Mouse (Mus musculus): ENCODE results near the gene Hoxb8.

Gene Hoxb8

DNA sequence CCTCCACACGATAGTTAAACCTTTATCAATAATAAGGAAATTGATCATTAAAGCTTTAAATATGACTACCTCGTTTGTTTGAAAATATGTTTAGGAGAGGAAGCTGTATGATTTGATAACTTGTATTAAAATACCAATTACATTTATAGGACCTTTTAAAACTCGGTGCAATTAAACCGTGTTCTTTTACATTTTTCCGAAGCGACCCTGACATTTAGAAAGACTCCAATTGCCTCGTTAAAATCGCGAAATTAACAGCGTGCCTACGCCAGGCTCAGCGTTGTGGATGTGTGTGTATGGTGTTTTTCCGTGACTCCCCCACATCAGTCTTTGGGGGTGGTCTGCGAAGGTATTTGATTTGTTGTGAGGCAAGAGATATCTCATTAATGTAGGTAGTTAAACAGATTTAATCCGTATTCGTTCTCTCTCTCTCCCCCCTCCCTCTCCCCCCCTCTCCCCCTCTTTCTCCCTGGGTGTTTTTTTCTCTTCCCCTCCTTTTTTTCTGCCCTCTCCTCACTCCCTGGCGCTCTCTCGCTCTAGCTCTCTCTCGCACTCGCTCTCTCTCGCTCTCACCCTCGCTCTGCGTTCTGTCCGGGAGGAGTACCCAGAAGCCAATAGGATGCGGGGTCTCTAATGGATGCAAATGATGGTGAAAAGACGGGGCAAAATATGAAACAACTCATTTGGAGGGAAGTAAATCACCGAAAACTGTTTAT lies at the start of gene Hoxb8:
TSS of gene Hoxb8 (plus strand) at position 51 of the 716 bp plus-strand sequence.
- in situ Hi-C loops (cut with MboI; ENCODE audit: low pct_unique_long_range_greater_than_20kb in 1 of 2, low sequenced_read_pairs in 2 of 2, unreplicated experiment in 1 of 2), result no loop called here

DNA sequence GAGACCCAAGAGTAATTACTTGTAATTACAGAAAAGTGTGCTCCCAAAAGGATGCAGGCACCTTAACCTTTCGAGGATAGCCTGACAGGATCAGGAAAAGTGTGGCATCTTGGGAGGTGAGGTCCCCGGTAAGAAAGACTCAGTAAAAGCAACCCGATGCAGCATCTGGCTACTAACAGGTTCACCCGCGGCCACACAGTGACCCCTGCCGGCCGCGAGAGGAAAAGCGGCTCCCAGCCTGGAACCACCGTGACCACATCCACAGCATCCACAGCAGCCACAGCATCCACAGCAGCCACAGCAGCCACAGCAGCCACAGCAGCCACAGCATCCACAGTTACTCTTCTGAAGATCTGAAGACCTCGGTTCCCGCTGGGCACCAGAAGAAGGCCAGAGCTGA lies 46.8 kb upstream of the Hoxb8 start:
- in situ Hi-C loops (cut with MboI; ENCODE audit: low pct_unique_long_range_greater_than_20kb in 1 of 2, low sequenced_read_pairs in 2 of 2, unreplicated experiment in 1 of 2), result loop anchor here in 1 of 2 experiments (5.0 kb wide), 2 partner anchors 88 to 143 kb away; no protein-coding TSS in a partner anchor

DNA sequence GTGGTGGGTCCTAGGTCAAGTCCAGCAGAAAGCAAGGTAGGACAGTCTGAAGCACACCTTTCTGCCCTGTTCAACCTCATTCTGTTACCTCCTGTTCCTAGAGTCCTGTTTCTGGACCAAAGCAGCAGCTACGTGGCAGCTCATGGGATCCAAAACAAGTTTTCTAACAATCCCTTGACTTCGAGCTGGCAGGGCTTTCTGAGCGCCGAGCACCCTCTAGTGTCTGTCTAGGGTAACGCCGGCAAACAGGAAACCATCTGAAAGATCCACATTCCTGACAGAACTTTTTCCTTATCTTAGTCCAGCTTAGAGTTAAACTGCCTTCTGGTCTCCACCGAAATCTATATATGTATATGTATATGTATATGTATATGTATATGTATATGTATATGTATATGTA lies 41.5 kb upstream of the Hoxb8 start:
- in situ Hi-C loops (cut with MboI; ENCODE audit: low pct_unique_long_range_greater_than_20kb in 1 of 2, low sequenced_read_pairs in 2 of 2, unreplicated experiment in 1 of 2), result no loop called here

DNA sequence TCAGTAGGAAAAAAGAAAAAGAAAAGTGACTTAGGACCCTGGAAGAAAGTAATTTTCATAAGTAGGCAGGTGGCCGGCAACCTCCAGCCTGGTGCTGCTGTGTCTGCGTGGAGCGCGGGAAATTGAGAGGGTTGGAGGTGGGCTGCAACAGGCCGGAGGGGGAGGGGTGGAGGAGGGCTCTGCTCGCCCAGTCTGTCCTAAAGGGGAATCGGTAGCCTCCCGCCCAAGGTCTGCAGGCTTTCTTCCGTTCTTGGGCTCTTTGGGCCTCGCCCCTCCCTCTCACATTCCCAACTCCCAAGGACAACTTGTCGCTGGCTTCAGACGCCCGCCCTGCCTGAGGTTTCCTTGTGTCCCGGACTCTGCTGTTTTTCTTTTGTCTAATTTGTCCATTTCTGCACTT lies 30.8 kb upstream of the Hoxb8 start:
- in situ Hi-C loops (cut with MboI; ENCODE audit: low pct_unique_long_range_greater_than_20kb in 1 of 2, low sequenced_read_pairs in 2 of 2, unreplicated experiment in 1 of 2), result no loop called here

DNA sequence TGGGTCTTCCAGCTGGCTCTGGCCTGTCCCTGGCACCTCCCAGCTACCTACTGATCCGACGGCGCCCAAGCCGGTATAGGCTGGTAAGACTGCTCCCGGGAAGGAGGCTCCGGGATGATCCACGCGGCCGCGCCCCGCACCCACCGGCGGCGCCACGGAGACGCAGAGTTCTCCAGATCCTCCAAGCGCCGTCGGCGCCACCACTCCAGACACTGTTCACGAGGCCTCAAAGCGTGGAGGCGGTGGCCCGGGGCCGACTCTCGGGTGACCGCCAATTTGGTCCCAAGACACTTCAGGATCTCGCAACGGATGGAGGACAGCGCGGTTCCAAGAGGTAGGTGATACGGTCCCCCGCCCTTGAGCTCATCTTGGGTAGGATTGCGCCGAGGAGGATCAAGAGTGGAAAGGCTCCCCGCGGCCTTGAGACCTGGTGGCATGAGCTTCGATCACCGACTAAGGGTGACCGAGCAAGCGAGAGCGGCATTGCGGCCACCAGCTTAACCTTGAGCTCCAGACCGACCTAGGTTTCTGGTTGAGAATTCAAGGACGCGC lies 30.1 kb upstream of the Hoxb8 start:
- in situ Hi-C loops (cut with MboI; ENCODE audit: low pct_unique_long_range_greater_than_20kb in 1 of 2, low sequenced_read_pairs in 2 of 2, unreplicated experiment in 1 of 2), result no loop called here

DNA sequence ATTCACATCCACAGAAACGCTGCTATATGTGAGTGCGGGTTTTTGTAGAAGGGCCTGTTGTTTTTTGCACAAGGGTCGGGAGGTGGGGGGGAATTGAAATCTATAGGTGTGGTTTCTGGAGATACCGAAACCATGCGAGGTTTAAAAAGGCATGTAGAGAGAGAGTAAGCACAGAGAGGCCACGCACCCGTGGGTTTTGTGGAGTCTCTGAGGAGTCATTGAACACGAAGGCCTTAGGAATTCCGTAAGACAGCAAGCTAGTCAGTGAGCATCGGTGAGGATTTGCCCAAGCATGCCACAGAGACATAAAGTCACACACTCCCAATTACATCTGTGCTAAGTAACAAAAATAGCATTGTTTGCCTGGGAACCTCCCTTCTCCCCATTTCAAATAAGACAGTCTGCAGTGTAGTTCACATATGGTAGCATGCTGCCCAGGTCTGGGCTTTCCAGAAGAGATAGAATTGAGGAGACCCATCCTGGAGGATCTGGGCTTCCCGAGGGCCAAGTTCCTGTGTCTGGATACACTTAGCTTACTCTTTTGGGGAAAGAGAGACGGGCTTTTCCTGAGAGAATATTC lies 29.1 kb upstream of the Hoxb8 start:
- in situ Hi-C loops (cut with MboI; ENCODE audit: low pct_unique_long_range_greater_than_20kb in 1 of 2, low sequenced_read_pairs in 2 of 2, unreplicated experiment in 1 of 2), result no loop called here

DNA sequence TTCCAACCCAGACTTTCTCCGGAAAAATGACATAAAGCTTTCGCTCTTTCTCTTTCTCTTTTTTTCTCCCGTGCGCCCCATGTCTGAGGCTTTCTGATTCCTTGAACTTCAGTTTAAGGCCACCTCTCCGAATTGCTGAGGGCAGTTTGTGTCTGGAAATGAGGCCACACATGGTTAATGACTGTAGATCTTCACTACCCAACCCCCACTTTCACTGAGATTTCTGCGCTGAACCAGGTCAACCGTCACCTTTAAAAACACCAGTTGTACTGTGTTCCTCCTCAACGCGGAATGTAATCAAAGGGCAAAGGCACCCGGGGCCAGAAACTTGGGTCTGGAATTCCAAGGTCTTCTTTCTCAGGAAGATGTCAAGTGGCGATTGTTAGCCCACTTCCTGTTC lies 27.5 kb upstream of the Hoxb8 start:
- in situ Hi-C loops (cut with MboI; ENCODE audit: low pct_unique_long_range_greater_than_20kb in 1 of 2, low sequenced_read_pairs in 2 of 2, unreplicated experiment in 1 of 2), result no loop called here

DNA sequence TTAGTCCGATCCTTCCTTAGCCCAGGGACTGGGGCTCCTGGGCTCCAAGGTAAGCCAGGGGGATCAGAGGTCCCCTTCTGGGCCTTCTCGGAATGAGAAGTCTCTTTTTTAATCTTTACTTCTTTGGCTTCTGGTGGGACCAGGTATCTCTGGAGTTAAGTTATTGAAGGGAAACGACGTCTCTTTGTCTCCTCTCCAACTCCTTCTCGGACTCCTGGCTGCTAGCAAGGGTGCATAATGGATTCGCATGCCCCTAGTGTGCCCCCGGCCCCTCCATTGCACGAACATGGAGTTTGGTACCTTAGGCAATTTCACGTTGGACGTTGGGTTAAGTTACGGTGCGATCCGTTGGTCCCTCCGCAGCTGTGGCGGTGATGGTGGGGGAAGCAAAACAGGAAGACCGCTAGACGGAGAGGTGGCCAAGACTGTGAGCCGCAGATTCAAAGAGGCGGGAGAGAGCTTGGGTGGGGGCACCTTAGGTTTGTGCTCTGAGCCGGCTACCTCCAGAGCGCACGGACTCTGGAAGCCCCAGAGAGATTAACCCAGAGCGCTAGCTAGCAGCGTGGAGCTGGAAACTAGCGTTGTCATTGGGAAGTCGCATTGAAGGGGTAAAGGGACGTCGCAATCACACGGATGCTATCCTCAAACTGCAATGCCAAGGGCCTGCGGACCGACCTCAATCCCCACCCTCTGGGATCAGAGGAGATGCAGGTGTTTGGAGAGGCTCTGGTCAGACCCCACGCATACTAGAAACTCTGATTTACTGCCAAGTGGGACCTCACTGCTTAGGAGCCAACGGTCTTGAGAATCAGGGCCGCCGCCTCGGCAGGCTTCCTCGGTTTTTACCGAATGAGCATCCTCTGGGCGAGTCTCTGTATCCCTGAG lies 26.4 kb upstream of the Hoxb8 start:
- in situ Hi-C loops (cut with MboI; ENCODE audit: low pct_unique_long_range_greater_than_20kb in 1 of 2, low sequenced_read_pairs in 2 of 2, unreplicated experiment in 1 of 2), result no loop called here

DNA sequence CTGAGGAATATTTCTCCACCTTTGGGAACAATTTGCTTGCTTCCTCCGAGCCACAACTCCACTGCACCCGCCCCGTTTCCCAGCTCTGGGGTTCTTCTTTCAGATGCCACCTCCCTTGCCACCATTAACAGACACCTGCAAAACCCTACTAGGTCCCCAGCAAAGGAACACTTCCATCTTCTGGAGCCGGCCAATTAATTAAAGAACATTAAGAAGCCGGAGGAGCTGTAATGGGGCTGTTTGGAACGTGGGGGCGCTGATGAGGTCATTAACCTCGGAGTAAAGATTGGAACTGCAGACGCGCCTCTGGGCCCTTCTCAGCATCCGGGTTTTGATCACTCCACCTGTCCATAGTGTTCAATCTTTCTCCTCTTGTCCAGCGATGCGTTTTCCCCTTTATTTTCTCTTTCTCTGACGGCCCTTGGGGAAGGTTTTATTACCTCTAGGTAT lies 25.7 kb upstream of the Hoxb8 start:
- in situ Hi-C loops (cut with MboI; ENCODE audit: low pct_unique_long_range_greater_than_20kb in 1 of 2, low sequenced_read_pairs in 2 of 2, unreplicated experiment in 1 of 2), result no loop called here

DNA sequence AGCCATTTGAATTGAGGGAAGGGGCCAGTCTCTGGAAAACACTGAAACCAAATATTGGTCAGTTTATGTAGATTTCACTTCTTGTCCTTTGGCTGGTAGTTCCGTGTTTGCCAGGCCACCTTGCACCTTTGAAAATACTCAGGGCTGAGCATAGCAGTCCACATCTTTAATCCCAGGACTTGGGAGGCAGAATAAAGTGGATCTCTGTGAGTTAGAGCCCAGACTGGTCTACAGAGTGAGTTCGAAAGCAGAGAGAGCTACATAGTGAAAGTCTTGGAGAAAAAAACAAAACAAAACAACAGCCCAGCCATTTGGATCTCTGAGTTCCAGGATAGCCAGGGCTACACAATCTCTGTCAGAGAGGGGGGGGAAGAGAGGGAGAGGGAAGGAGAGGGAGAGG lies 24.6 kb upstream of the Hoxb8 start:
- in situ Hi-C loops (cut with MboI; ENCODE audit: low pct_unique_long_range_greater_than_20kb in 1 of 2, low sequenced_read_pairs in 2 of 2, unreplicated experiment in 1 of 2), result no loop called here

DNA sequence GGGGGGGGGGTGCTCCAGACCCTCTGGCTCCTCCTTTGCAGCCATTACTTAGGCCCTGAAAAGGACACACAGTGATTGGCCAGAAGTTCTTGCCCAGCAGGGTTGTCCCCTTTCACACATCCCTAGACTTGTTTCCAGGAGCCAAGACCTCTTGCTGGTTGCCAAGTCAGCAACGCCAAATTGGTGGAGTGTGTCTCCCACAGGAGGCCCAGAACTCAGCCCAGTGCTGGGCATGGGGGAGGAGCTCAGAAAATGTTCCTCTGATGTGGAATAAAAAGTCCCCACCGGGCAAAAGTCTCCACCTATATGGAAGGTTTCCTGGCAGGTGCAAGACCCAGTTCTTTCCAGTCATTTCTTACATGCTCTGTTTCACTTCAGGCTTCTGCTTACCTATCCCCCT lies 22.7 kb upstream of the Hoxb8 start:
- in situ Hi-C loops (cut with MboI; ENCODE audit: low pct_unique_long_range_greater_than_20kb in 1 of 2, low sequenced_read_pairs in 2 of 2, unreplicated experiment in 1 of 2), result no loop called here

DNA sequence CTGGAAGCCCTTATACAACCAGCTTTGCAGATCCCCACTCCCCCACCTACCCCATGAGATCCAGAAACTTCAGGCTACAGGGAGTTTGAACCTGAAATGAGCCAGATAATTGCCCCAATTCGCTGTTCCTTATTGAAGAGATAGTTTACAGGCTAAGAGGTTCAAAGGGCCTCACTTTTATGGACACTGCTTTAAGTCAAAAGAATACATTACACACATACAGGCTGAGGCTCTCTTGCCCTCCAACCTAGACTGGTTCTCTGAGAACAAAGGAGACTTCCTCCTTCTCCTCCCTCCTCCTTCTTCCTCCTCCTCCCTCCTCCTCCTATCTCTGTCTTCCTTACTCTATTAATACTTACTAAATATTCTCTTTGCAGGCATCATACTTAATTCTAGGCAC lies 22.2 kb upstream of the Hoxb8 start:
- in situ Hi-C loops (cut with MboI; ENCODE audit: low pct_unique_long_range_greater_than_20kb in 1 of 2, low sequenced_read_pairs in 2 of 2, unreplicated experiment in 1 of 2), result no loop called here

DNA sequence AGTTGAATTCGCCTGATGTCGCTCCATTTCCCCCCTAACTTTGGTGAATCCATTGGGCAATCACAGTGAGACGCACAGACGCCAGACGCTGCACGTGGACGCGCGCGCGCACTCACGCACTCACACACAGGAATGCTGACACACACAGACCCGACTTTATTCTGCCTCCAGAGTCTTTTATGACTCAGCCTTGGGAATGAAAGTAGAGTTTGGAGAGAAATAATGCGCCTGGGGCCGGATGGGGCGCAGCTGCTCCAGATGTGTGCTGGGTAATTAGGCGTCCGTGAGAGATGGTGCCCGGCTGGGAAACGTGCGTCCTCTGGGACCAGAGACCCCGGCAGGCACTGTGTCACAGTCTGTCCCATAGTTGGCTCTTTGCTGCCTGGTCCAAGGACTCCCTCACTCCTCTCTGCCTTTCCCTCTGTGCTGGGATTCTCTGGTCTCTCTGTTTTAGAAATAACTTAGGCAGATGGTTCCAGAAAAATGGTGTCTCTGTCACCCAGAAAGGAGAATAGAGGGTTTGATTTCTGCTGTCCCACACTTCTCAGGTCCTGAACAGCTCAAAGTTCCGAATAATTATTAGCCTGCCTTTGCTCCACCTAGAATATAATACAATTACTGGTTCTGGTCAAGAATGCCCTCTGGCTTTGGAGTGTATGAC lies 21.3 kb upstream of the Hoxb8 start:
- in situ Hi-C loops (cut with MboI; ENCODE audit: low pct_unique_long_range_greater_than_20kb in 1 of 2, low sequenced_read_pairs in 2 of 2, unreplicated experiment in 1 of 2), result no loop called here

DNA sequence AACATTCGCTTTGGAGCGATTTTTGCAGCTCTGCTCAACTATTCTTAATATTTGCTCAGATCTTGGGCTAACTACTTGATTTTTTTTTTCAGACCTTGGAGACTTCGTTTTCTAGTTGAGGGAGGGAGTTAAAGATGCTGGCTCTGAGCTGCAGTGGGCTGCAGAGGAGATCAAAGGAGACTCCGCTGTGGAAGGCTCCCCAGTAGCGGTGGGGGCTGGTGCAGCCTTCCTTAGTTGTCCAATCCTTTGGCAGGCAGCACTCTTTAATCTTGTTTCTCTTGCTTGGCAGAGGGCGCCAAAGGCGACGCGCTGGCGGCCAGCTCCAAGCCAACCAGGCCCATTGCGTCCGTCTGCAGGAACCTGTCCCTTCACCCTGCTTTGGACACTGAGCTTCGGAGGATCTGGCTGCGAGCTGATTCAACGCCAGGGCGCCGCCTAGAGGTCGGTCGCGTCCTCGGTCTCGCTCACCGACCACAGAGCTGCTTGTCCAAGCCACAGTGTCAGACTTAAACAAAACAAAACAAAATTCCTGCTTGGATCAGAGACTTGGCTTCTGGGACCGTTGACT lies 20.3 kb upstream of the Hoxb8 start:
- in situ Hi-C loops (cut with MboI; ENCODE audit: low pct_unique_long_range_greater_than_20kb in 1 of 2, low sequenced_read_pairs in 2 of 2, unreplicated experiment in 1 of 2), result no loop called here

DNA sequence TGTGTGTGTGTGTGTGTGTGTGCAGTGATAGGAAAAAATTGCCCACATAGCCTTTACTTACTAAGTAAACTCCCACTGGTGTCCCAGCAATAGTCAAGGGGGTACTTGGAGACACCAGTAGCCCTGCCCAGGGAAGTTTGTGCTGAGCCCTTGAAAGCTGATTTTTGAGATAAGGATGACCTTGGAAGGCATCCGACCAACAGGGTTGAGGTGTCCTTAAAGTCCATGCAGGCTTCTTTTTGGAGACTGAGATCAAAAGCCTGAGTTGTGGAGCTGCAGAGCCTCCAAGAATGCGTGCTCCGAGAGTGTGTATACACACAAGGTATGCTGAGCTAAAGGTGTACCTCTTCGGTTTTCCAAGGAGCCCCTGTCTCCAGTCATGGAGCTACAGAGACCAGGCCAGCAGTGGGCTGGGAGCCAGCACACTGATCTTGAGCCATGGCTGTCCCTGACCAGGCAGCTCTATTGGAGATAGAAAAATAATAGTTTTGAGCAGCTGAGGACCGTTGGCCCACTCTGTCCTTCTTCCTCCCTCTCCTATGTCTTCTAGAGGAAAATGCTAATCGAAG lies 19.4 kb upstream of the Hoxb8 start:
- in situ Hi-C loops (cut with MboI; ENCODE audit: low pct_unique_long_range_greater_than_20kb in 1 of 2, low sequenced_read_pairs in 2 of 2, unreplicated experiment in 1 of 2), result no loop called here

DNA sequence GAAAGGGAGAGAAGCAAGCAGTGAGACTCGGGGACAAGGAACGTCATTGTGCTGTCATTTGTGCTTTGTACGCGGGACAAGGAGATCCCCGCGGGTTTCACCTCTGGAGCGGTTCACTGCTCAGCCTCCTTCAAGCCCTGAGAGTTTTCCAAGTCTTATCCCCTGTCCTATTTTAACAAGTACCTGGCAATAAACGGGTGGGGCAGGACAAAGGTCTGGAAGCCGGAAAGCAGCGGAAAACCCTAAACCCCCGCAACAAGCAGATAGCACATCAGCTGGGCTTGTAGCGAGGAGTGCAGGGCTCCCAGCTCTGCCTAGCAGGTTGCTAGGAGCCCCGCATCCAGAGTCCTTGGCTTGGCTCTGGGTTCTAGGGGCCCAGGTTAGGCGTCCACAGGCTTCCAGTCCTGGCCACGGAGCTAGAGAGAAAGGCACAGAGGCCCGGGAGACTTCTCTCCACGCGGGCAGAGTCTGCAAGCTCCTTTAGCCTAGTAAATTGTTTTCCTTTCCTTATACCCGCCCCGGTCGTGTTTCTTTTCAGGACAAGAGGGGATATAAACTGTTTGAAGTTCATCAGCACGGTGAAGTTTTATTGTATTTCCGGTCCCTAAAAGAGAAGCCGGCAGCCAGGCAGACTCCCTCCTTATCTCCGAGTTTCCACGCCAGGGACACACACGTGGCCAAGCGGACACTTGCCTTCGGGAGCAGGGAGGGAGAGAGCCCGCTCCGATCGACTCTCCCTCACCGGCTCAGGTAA lies 17.9 kb upstream of the Hoxb8 start:
- in situ Hi-C loops (cut with MboI; ENCODE audit: low pct_unique_long_range_greater_than_20kb in 1 of 2, low sequenced_read_pairs in 2 of 2, unreplicated experiment in 1 of 2), result no loop called here

DNA sequence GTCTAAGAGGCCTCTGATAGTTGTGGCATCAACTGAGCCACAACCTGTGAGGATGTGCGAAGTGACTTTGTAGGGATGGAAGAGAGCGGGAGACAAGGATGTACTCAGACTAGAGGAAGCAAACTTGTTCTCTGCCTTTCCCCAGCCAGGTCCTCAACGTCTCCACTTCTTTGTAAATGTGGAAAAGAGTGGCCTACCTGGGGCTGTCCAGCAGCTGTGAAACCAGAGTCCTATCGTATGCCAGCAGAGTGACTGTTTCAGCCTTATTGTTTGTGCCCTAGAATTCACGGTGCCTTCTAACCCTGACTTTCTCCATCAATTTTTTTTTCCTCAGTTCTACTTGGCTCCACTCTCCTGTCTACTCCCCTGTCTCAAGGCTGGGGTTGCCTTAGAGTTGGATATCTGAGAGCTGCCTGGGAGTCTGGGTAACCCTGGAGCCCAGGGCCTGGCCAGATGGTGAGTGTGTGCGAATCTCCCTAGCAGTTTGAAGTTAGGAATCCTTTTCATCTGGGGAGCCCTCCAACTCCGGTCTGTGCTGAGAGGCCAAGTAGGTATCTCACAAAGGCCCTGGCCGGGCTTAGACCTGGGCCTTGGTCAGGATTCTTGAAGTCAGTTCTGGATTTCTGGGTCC lies 17.2 kb upstream of the Hoxb8 start:
- in situ Hi-C loops (cut with MboI; ENCODE audit: low pct_unique_long_range_greater_than_20kb in 1 of 2, low sequenced_read_pairs in 2 of 2, unreplicated experiment in 1 of 2), result no loop called here

Measured in mouse embryonic stem cell (cell line).